Mouse (Mus musculus) heart, embryonic 11.5 days (tissue): ENCODE measurements around the gene Nubp2. TPM values are rescaled to one million over a fixed set of nuclear protein-coding genes. Genes with fewer than 3 reads are reported as not detected.

Experiments used
- ATAC-seq: fragments of 200-750 bp; cut with Nextera tagmentation; replicated peaks from 2 replicates; pipeline ENCODE4 v1.8.0; 2017; ENCODE audit warnings: moderate library complexity; ENCODE audit not compliant: insufficient number of reproducible peaks, low FRiP score, low TSS enrichment
- H3K27ac ChIP-seq: fragments of 300-500 bp; sonication (generic); 2 replicates; pipeline ENCODE4 v1.5.1; 2014; ENCODE audit warnings: mild to moderate bottlenecking, low read depth, low read length
- H3K27me3 ChIP-seq: fragments of 300-500 bp; sonication (generic); 2 replicates; pipeline ENCODE4 v1.6.1; 2014; ENCODE audit warnings: mild to moderate bottlenecking, low read length, mixed read lengths; ENCODE audit not compliant: control insufficient read depth, insufficient read depth
- H3K36me3 ChIP-seq: fragments of 300-500 bp; sonication (generic); 2 replicates; pipeline ENCODE4 v1.6.1; 2014; ENCODE audit warnings: mild to moderate bottlenecking, low read length, moderate library complexity, mixed read lengths; ENCODE audit not compliant: control insufficient read depth, insufficient read depth
- H3K4me1 ChIP-seq: fragments of 300-500 bp; sonication (generic); 2 replicates; pipeline ENCODE4 v1.6.1; 2014; ENCODE audit warnings: low read length; ENCODE audit not compliant: control insufficient read depth, insufficient read depth
- H3K4me2 ChIP-seq: fragments of 300-500 bp; sonication (generic); 2 replicates; pipeline ENCODE4 v1.6.1; 2014; ENCODE audit warnings: mild to moderate bottlenecking, moderate library complexity
- H3K4me3 ChIP-seq: fragments of 300-500 bp; sonication (generic); 2 replicates; pipeline ENCODE4 v1.5.1; 2014; ENCODE audit warnings: low read depth, low read length
- H3K9ac ChIP-seq: fragments of 300-500 bp; sonication (generic); 2 replicates; pipeline ENCODE4 v1.6.1; 2014; ENCODE audit warnings: mild to moderate bottlenecking, low read depth, low read length, moderate library complexity
- H3K9me3 ChIP-seq: fragments of 300-500 bp; sonication (generic); replicated peaks from 2 replicates; pipeline ENCODE4 v1.6.1; 2016; ENCODE audit warnings: low read length; ENCODE audit not compliant: control insufficient read depth
- WGBS: fragments of 180-500 bp; shearing (Covaris S2); extraction: QIAGEN DNeasy Blood & Tissue Kit; methylation state at CpG from one replicate; pipeline ENCODE4 v1.1.7; 2014; ENCODE audit not compliant: insufficient replicate concordance; 5-methylcytosine and 5-hydroxymethylcytosine counted together
- polyA plus RNA-seq: library from polyadenylated mRNA; unstranded; fragments of >200 nt; fragmentation: Nextera tagmentation; extraction: Ambion mirVana; gene quantifications from 2 replicates; pipeline ENCODE4 v1.2.1, GENCODE M21; 2014

Gene Nubp2
- polyA plus RNA-seq, 1 experiment from 2014 or later: 42.3 TPM

DNA sequence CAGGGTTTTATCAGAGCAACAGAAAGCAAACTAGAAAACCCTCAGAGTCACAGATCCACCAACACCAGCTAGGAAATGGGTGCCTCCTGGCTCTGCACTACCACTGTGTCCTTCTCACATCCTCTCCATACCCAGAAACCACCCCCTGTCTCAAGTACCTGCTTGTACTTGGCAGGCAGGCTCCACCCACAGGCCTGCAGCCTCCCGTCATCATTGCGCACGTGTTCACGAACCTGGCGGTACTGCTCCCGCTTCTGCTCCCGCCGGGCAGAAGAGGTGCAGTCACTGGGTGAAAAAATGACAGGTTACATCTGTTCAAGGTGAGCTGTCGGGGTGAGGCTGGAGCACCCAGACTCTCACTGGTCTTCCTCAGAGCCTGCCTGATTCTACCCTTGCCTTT is 17.6 kb upstream of the Nubp2 start:
- Histone ChIP-seq H3K9ac (no peak overlapping the region), H3K4me2 (no peak overlapping the region), H3K27me3 (no peaks in the 10 kb centered on the region), H3K9me3 (no peaks in the 10 kb centered on the region), H3K4me1 (0 out of 2 replicates have a peak, but pooled peaks cover 3% of the 10 kb centered on the region), H3K36me3 (peaks cover 64% of the 10 kb centered on the region), H3K4me3 (no peak overlapping the region), H3K27ac (no peak overlapping the region)
- ATAC-seq: no peak
- 90% methylated on average over 9 of the region's 9 CpGs for WGBS

DNA sequence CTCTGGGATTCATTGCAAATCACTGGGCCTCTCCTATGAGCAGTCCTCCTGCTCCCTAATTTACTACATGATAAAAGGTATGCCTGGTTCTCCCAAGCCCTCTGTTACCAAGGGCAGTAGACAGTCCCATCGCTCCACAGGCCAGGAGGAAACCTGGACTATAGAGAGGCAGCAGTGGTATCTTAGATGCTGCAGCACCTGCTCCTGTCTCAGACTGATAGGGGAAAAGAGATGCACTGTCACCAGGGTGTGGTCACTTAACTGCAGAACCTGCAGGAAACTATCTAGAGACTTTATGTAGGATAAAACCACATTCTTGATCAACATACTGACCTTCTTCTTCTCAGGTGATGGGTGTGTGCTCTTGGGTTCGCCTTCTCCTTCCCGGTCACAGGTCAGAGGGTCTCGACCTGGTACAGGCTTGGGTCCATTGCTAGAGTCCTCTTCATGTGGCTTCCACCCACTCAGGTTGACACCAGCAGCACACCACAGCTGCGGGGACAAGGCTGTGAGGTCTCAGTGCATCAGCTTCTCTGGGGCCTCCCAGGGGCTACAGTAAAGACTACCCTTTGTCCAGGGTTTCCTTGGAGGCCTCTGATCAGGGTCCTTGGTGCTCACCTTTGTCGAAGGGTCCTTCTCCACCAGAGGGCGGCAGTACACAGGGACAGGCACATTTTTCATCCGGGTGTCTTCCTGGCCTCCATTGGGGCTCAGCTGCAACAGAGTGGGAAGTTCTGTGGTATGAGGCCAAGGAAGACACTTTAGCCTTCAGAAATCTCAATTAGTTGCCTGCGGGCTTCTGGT is 16.7 kb upstream of the Nubp2 start:
- 0 out of 2 replicates have a peak overlapping the region, but pooled peaks have one; percentile 35 for H3K4me2 ChIP-seq
- WGBS: 59% methylated on average over 9 of the region's 9 CpGs

DNA sequence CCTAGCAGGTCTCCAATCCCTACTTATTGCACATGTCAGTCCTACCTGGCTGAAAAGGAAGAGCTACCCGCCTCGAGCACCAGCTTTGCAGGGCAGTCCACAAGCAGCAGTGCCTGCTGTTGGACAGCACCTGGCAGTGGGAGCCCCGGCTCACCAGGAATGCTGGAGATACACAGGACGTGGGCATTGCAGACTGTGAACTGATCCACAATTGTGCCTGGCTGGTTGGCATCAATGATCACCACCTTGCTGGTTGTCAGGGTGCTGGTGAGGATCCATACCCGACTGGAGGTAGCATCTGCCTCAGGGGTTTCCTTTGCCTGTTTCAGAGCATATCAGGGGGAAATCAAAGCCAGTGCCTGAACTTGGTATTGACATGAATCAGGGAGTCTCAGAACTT is 16.0 kb upstream of the Nubp2 start:
- Histone ChIP-seq H3K9me3 (no peaks in the 10 kb centered on the region), H3K4me3 (no peak overlapping the region), H3K4me2 (no peak overlapping the region), H3K36me3 (peaks cover 68% of the 10 kb centered on the region), H3K9ac (no peak overlapping the region), H3K4me1 (peaks cover 11% of the 10 kb centered on the region), H3K27me3 (no peaks in the 10 kb centered on the region), H3K27ac (no peak overlapping the region)
- no peak for ATAC-seq
- 87% methylated on average over 5 of the region's 5 CpGs for WGBS

More for the DNA sequence above, 16.7 kb upstream of the Nubp2 start:
- Histone ChIP-seq H3K27ac (peak overlapping the region; percentile 67), H3K9me3 (no peaks in the 10 kb centered on the region), H3K9ac (no peak overlapping the region), H3K4me3 (no peak overlapping the region), H3K4me1 (peaks cover 4% of the 10 kb centered on the region; the same call in 1 of the 2 replicates), H3K36me3 (peaks cover 67% of the 10 kb centered on the region), H3K27me3 (no peaks in the 10 kb centered on the region)
- ATAC-seq: peak; percentile 77

DNA sequence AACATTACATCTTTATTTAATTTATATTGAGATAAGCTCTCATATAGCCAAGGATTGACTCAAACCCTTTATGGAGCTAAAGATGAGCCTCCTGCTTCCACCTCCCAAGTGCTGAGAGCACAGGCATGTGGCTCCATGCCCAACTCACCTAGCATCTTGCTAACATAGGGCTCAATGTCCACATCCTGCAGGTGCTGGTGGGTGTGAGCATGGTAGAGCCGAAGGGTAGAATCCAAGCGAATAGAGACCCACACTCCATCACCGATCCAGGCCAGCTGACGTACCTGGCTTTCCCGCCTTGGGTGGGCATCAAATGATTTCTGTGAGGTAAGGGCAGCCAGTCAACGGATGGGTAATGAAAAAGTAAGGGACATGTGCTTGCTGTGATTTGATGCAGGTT is 13.9 kb upstream of the Nubp2 start:
- H3K27ac ChIP-seq: no peak overlapping the region
- no peaks in the 10 kb centered on the region for H3K9me3 ChIP-seq
- ATAC-seq: no peak
- 93% methylated on average over 6 of the region's 6 CpGs for WGBS
- H3K27me3 ChIP-seq: no peaks in the 10 kb centered on the region
- H3K4me1 ChIP-seq: peaks cover 27% of the 10 kb centered on the region
- H3K4me3 ChIP-seq: no peak overlapping the region
- H3K9ac ChIP-seq: no peak overlapping the region
- H3K4me2 ChIP-seq: no peak overlapping the region
- H3K36me3 ChIP-seq: peaks cover 56% of the 10 kb centered on the region

DNA sequence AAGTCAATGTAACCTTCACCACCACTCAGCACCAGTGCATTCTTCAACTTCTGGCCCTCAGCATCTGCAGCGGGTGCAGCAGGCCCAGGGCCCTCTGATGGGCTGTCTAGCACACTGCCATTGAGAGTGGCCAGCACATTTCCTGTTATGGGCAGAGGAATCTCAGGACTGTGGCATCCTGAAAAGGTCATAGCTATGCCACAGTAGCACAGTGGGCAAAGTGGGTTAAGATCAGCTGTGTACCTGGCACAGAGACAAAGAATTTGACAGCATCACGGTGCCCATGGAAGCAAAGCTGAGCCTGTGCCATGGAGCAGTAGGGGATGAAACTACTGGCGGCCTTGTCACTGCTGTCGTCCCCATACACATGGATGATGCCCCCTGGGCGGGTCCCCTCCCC is 13.0 kb upstream of the Nubp2 start:
- peaks cover 31% of the 10 kb centered on the region for H3K4me1 ChIP-seq
- no peak overlapping the region for H3K4me2 ChIP-seq
- no peak overlapping the region for H3K27ac ChIP-seq
- peaks cover 48% of the 10 kb centered on the region for H3K36me3 ChIP-seq
- 77% methylated on average over 5 of the region's 5 CpGs for WGBS
- no peak overlapping the region; the same call in 1 of the 2 replicates for H3K9ac ChIP-seq
- H3K4me3 ChIP-seq: no peak overlapping the region
- H3K27me3 ChIP-seq: no peaks in the 10 kb centered on the region
- H3K9me3 ChIP-seq: no peaks in the 10 kb centered on the region
- ATAC-seq: no peak

DNA sequence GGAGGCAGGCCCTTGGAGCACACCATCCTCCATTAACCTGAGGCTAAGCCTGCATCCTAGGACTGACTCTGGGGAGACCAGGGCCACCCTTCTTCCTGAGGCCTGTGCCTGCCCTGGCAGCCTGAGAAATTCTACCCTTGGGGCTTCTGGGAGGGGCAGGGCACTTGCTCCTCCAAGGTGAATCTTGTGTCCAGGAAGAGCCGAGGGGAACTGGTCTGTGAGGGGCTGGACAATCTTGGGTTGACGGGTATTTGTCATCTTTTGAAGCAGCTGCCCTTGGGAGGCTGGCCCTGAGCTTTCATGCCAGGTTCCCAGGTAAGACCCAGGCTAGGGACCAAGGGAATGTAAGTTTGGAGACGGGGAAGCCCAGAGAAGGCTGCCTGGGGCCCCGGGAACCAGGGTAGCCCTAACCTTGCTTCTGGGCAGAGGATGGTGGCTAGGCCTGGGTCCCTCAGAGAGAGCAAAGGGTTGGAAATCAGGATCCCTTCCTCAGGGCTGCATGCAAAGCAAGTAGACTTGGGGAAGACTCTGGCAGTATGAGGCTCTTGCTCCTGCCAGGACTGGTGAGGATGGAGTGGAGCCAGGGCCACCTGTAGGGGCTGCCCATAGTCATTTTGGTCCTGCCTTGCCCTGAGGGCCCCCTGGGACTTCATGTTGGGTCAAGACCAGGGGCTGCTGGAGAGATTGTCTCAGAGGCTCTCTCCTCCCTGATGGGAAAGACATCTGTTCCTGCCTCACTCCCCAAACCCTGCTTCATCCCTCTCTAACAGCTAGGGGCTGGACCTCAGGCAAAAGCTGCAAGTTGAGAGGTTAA is 12.1 kb upstream of the Nubp2 start:
- WGBS: 87% methylated on average over 4 of the region's 4 CpGs
- no peak overlapping the region for H3K27ac ChIP-seq
- peaks cover 46% of the 10 kb centered on the region for H3K36me3 ChIP-seq
- no peaks in the 10 kb centered on the region for H3K9me3 ChIP-seq
- no peak overlapping the region for H3K4me3 ChIP-seq
- H3K4me2 ChIP-seq: no peak overlapping the region; the same call in 1 of the 2 replicates
- no peak overlapping the region for H3K9ac ChIP-seq
- H3K4me1 ChIP-seq: peaks cover 35% of the 10 kb centered on the region
- no peak for ATAC-seq
- no peaks in the 10 kb centered on the region for H3K27me3 ChIP-seq

DNA sequence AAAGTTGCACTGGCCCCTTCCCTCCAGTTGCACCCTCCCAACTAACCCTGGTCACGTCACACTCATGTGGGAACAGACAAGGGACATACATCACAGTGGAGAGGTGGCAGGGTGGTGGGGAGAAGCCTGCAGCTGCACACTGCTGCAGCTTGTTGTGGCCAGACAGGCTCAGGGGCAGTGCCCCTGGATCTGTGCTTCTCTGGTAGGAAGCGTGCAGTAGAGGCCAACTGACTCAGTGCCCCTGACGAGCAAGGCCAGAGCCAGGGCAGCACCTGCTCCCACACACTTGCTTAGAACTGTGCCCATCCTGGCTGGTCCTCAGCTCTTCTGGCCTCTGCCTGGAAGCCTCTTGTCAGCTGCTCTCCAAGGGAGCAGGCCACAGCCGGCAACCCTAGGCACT is 11.5 kb upstream of the Nubp2 start:
- no peak overlapping the region for H3K27ac ChIP-seq
- H3K4me3 ChIP-seq: no peak overlapping the region
- WGBS: 87% methylated on average over 4 of the region's 4 CpGs
- H3K9ac ChIP-seq: no peak overlapping the region
- H3K36me3 ChIP-seq: peaks cover 45% of the 10 kb centered on the region
- no peaks in the 10 kb centered on the region for H3K27me3 ChIP-seq
- H3K9me3 ChIP-seq: no peaks in the 10 kb centered on the region
- H3K4me2 ChIP-seq: peak overlapping the region; percentile 84
- peaks cover 35% of the 10 kb centered on the region for H3K4me1 ChIP-seq
- no peak for ATAC-seq

DNA sequence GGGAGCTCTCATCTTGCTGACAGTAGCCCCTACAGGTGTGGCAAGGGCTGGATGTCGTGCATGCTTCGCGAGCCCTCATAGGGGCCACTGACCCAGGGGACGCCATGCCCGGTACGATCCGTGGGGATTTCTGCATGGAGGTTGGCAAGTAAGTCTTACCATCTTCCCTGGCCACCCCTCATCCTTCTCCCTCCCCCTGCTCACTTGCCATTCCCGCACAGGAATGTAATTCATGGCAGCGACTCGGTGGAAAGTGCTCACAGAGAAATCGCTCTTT is 10.8 kb upstream of the Nubp2 start:
- peak overlapping the region; percentile 69 for H3K4me3 ChIP-seq
- 45% methylated on average over 11 of the region's 11 CpGs for WGBS
- no peaks in the 10 kb centered on the region for H3K9me3 ChIP-seq
- peaks cover 35% of the 10 kb centered on the region for H3K4me1 ChIP-seq
- no peak overlapping the region for H3K27ac ChIP-seq
- peak overlapping the region; percentile 84 for H3K4me2 ChIP-seq
- H3K9ac ChIP-seq: peak overlapping the region; percentile 84
- H3K27me3 ChIP-seq: no peaks in the 10 kb centered on the region
- no peak for ATAC-seq
- H3K36me3 ChIP-seq: peaks cover 46% of the 10 kb centered on the region
